Mouse (Mus musculus): ENCODE measurements around the gene Spry1. TPM values are rescaled to one million over a fixed set of nuclear protein-coding genes. Genes with fewer than 3 reads are reported as not detected.
"Not testable (repeated sequence)": the region's sequence is repeated elsewhere in the genome, so short reads cannot be mapped to it uniquely, and the experiment has no call there.

The Spry1 gene
- polyA plus RNA-seq (2016; fragmentation: Nextera tagmentation; extraction: Ambion mirVana) = 18.2 and 19.6 TPM in 2 replicates

- peaks cover 33% of the 10 kb centered on the region for H3K4me1 ChIP-seq
- peak; percentile 95 for DNase-seq (ENCODE audit: low spot score)
- peak within 1 kb of the TSS; percentile 92 for H3K27ac ChIP-seq (replicated peaks)
- peak within 1 kb of the TSS; percentile 80 for H3K4me3 ChIP-seq
- under 1% methylated on average over 38 of the region's 38 CpGs for WGBS
- peaks cover 22% of the 10 kb centered on the region for H3K36me3 ChIP-seq
- peaks cover 44% of the 10 kb centered on the region for H3K27me3 ChIP-seq (ENCODE audit: low read depth, poor library complexity, severe bottlenecking)
- H3K9me3 ChIP-seq (replicated peaks) = no peaks in the 10 kb centered on the region
Observed at GRCm38 (mm10) chr3:37639690-37640089, at the start of gene Spry1. Gene Spry1, plus strand, starts transcription at chr3:37639947.

GRCm38 (mm10) chr3:37595721-37596120, 44.0 kb upstream of the Spry1 start:
- WGBS = 74% methylated on average over 10 of the region's 10 CpGs
- Histone ChIP-seq H3K4me3 (no peak overlapping the region), H3K27me3 (ENCODE audit: low read depth, poor library complexity, severe bottlenecking) (no peaks in the 10 kb centered on the region; the same call in 1 of the 2 replicates), H3K36me3 (no peaks in the 10 kb centered on the region), H3K27ac (replicated peaks) (no peak overlapping the region), H3K4me1 (peaks cover 13% of the 10 kb centered on the region), H3K9me3 (replicated peaks) (no peaks in the 10 kb centered on the region)
- DNase-seq (ENCODE audit: low spot score) = no peak

DNA sequence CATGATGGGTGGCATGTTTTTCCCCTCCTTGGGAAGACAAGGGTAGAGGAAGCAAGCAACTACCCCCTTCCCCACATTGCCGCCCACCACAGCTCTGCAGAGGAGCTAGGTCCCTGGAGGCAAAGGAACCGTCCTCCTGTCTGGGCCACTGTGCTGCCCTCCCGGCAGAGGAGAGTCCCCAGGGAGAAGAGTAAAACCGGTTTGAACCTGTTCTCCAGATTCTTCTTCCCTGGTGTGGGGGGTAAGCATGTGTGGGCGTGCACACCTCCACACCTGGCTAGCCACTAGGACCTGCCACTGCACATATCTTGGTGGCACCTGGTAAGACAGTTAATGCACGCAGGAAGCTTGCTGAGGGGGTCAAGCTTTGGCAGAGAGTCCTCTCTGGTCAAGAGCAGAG, 43.2 kb upstream of the Spry1 start:
- no peak overlapping the region for H3K4me3 ChIP-seq
- WGBS = 70% methylated on average over 6 of the region's 6 CpGs
- DNase-seq (ENCODE audit: low spot score) = no peak
- no peaks in the 10 kb centered on the region for H3K9me3 ChIP-seq (replicated peaks)
- H3K4me1 ChIP-seq = peaks cover 13% of the 10 kb centered on the region
- peak overlapping the region; percentile 10; the same call in 1 of the 2 replicates for H3K27ac ChIP-seq (replicated peaks)
- H3K36me3 ChIP-seq = no peaks in the 10 kb centered on the region
- no peaks in the 10 kb centered on the region for H3K27me3 ChIP-seq (ENCODE audit: low read depth, poor library complexity, severe bottlenecking)

DNA sequence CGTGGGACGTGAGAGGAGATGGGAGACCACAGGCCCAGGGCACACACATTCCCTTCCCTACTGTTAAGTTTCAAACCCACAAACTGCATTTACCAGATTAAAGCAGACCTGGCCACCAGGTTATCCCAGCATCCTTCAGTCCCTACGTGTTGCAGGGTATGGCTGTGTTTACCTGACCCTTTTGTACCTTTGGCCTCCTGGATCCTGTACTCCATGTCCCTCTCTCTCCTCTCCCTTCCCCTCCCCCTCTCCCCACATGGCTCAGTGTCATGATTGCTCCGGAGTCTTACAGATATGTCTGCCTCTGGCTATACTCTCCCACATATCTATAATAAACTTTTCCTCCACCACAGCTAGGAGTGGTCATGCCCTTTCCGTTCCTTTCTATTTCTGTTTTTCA, 42.5 kb upstream of the Spry1 start:
- H3K4me3 ChIP-seq = no peak overlapping the region
- H3K27me3 ChIP-seq (ENCODE audit: low read depth, poor library complexity, severe bottlenecking) = no peaks in the 10 kb centered on the region
- H3K27ac ChIP-seq (replicated peaks) = no peak overlapping the region
- DNase-seq (ENCODE audit: low spot score) = no peak
- WGBS = 85% methylated on average over 5 of the region's 5 CpGs
- H3K36me3 ChIP-seq = no peaks in the 10 kb centered on the region
- H3K4me1 ChIP-seq = peaks cover 13% of the 10 kb centered on the region
- no peaks in the 10 kb centered on the region for H3K9me3 ChIP-seq (replicated peaks)

- peaks cover 13% of the 10 kb centered on the region for H3K4me1 ChIP-seq
- H3K27me3 ChIP-seq (ENCODE audit: low read depth, poor library complexity, severe bottlenecking) = not testable (repeated sequence)
- WGBS = 94% methylated on average over 14 of the region's 14 CpGs
Observed at GRCm38 (mm10) chr3:37599641-37600040, 40.1 kb upstream of the Spry1 start.

GRCm38 (mm10) chr3:37602356-37602755, 37.4 kb upstream of the Spry1 start:
- Histone ChIP-seq H3K4me1 (peaks cover 21% of the 10 kb centered on the region), H3K4me3 (no peak overlapping the region), H3K36me3 (no peaks in the 10 kb centered on the region), H3K27me3 (ENCODE audit: low read depth, poor library complexity, severe bottlenecking) (no peaks in the 10 kb centered on the region), H3K9me3 (replicated peaks) (no peaks in the 10 kb centered on the region), H3K27ac (replicated peaks) (no peak overlapping the region)
- 98% methylated on average over 9 of the region's 9 CpGs for WGBS
- no peak for DNase-seq (ENCODE audit: low spot score)

More at GRCm38 (mm10) chr3:37599641-37600040, 40.1 kb upstream of the Spry1 start:
- DNase-seq (ENCODE audit: low spot score); H3K9me3 ChIP-seq (replicated peaks); H3K27ac ChIP-seq (replicated peaks); H3K36me3 ChIP-seq; H3K4me3 ChIP-seq: not testable (repeated sequence)

- DNase-seq (ENCODE audit: low spot score) = no peak
- H3K36me3 ChIP-seq = no peaks in the 10 kb centered on the region
- no peaks in the 10 kb centered on the region for H3K27me3 ChIP-seq (ENCODE audit: low read depth, poor library complexity, severe bottlenecking)
- H3K4me3 ChIP-seq = no peak overlapping the region
- WGBS = 86% methylated on average over 7 of the region's 7 CpGs
- no peak overlapping the region for H3K27ac ChIP-seq (replicated peaks)
- H3K9me3 ChIP-seq (replicated peaks) = no peaks in the 10 kb centered on the region
- peaks cover 21% of the 10 kb centered on the region for H3K4me1 ChIP-seq
Observed at GRCm38 (mm10) chr3:37602890-37603289, 36.9 kb upstream of the Spry1 start.

- DNase-seq (ENCODE audit: low spot score) = no peak
- WGBS = 89% methylated on average over 3 of the region's 3 CpGs
- Histone ChIP-seq H3K4me1 (peaks cover 21% of the 10 kb centered on the region), H3K9me3 (replicated peaks) (no peaks in the 10 kb centered on the region), H3K27me3 (ENCODE audit: low read depth, poor library complexity, severe bottlenecking) (no peaks in the 10 kb centered on the region), H3K27ac (replicated peaks) (no peak overlapping the region), H3K4me3 (no peak overlapping the region), H3K36me3 (no peaks in the 10 kb centered on the region)
Observed at GRCm38 (mm10) chr3:37603541-37603940, 36.2 kb upstream of the Spry1 start.

DNA sequence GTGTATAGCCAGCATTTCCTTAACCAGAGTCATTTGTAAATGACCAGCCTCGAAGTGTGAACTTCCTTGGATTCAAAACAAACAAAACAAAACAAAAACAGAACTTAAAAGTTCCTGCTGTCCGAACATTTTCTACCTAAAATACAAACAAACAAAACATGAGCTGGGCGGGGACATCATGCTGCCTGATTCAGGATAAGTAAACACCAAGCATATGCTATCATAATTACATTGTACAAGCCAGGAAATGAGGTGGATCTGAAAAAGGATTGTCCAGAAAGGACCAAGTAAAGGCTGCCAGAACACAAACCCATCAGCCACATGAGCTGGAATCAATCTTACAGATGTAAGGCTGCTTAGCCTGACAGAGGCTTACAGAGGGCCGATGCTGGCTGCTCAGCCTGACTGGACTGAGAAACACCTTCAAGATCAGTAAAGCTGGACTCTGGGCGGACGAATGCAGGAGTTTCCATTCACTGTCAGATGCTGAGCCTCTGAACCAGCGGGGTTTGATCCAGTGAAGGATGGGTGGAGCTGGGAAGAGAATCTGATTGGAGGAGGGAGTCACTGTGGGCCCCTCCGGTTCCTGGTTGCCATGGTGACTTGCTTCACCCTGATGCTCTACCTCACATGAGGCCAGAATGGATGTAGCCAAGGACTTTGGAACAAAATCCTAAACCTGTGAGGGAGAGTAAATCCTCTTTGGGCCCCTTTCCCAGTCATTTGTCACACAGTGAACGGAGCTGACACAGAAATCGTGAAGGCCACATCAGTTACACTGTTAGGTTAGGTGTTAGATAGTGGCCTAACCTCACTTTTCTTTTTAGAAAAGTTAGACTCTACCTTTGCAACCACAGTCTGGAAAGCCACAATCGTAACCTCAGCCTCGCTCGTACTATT, 34.5 kb upstream of the Spry1 start:
- H3K9me3 ChIP-seq (replicated peaks) = 0 out of 2 replicates have a peak, but pooled peaks cover 3% of the 10 kb centered on the region
- H3K4me3 ChIP-seq = no peak overlapping the region
- H3K27me3 ChIP-seq (ENCODE audit: low read depth, poor library complexity, severe bottlenecking) = no peaks in the 10 kb centered on the region
- no peaks in the 10 kb centered on the region for H3K36me3 ChIP-seq
- peaks cover 21% of the 10 kb centered on the region for H3K4me1 ChIP-seq
- peak; percentile 32 for DNase-seq (ENCODE audit: low spot score)
- WGBS = 59% methylated on average over 13 of the region's 13 CpGs
- H3K27ac ChIP-seq (replicated peaks) = peak overlapping the region; percentile 63; the same call in 1 of the 2 replicates

- WGBS = 94% methylated on average over 10 of the region's 10 CpGs
- Histone ChIP-seq H3K9me3 (replicated peaks) (0 out of 2 replicates have a peak, but pooled peaks cover 3% of the 10 kb centered on the region), H3K36me3 (no peaks in the 10 kb centered on the region), H3K27ac (replicated peaks) (no peak overlapping the region; the same call in none of the 2 replicates), H3K4me3 (no peak overlapping the region), H3K4me1 (peaks cover 21% of the 10 kb centered on the region), H3K27me3 (ENCODE audit: low read depth, poor library complexity, severe bottlenecking) (no peaks in the 10 kb centered on the region)
- DNase-seq (ENCODE audit: low spot score) = no peak
Observed at GRCm38 (mm10) chr3:37605876-37606238, 33.9 kb upstream of the Spry1 start.

DNA sequence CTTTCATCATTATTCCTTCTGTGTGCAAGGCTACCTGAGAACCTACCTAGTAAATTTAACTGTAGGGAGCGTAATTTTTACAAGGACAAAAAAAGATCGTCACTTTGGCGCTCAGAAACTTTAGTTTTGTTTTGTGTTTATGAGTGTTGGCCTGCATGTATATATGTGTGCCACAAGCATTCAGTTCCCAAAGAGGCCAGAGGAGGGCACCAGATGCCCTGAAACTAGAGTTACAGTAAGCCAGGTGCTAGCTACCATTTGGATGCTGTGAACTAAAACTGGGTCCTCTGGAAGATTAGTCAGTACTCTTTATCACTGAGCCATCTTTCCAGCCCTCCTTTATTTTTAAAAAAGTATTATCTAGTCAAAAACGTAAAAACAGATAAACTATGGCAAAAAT, 30.8 kb upstream of the Spry1 start:
- no peak overlapping the region for H3K27ac ChIP-seq (replicated peaks)
- H3K27me3 ChIP-seq (ENCODE audit: low read depth, poor library complexity, severe bottlenecking) = no peaks in the 10 kb centered on the region
- no peak overlapping the region for H3K4me3 ChIP-seq
- 91% methylated on average over 4 of the region's 4 CpGs for whole genome bisulfite sequencing
- DNase-seq (ENCODE audit: low spot score) = no peak
- H3K4me1 ChIP-seq = peaks cover 23% of the 10 kb centered on the region
- H3K9me3 ChIP-seq (replicated peaks) = 0 out of 2 replicates have a peak, but pooled peaks cover 3% of the 10 kb centered on the region
- H3K36me3 ChIP-seq = no peaks in the 10 kb centered on the region

- WGBS = 86% methylated on average over 2 of the region's 2 CpGs
- no peak for DNase-seq (ENCODE audit: low spot score)
- Histone ChIP-seq H3K4me1 (peaks cover 9% of the 10 kb centered on the region), H3K36me3 (no peaks in the 10 kb centered on the region), H3K27ac (replicated peaks) (no peak overlapping the region), H3K4me3 (no peak overlapping the region), H3K9me3 (replicated peaks) (0 out of 2 replicates have a peak, but pooled peaks cover 3% of the 10 kb centered on the region), H3K27me3 (ENCODE audit: low read depth, poor library complexity, severe bottlenecking) (0 out of 2 replicates have a peak, but pooled peaks cover 4% of the 10 kb centered on the region)
Observed at GRCm38 (mm10) chr3:37610670-37611069, 29.1 kb upstream of the Spry1 start.

DNA sequence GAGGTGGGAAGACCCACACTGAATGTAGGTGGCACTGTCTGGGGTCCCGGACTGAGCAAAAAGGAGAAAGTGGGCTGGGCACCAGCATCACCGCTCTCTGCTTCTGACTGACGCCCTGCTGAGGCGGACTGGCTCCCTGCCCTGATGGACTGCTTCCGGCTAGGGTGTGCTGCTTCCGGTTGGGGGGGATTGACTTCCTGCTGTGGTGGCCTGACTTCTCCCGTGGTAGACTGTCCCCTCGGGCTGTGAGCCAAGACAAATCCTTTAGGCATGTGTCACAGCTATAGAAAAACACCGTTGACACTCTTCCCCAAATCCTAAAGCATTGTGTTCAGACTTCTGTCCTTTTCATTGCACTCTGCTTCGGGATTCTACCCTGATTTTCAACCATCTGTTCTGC, 26.0 kb upstream of the Spry1 start:
- Histone ChIP-seq H3K9me3 (replicated peaks) (0 out of 2 replicates have a peak, but pooled peaks cover 3% of the 10 kb centered on the region), H3K36me3 (no peaks in the 10 kb centered on the region), H3K4me3 (no peak overlapping the region), H3K27ac (replicated peaks) (no peak overlapping the region), H3K4me1 (peaks cover 8% of the 10 kb centered on the region; the same call in 1 of the 2 replicates), H3K27me3 (ENCODE audit: low read depth, poor library complexity, severe bottlenecking) (0 out of 2 replicates have a peak, but pooled peaks cover 4% of the 10 kb centered on the region)
- 71% methylated on average over 10 of the region's 10 CpGs for WGBS
- no peak for DNase-seq (ENCODE audit: low spot score)
